Mouse (Mus musculus): ENCODE results near the gene Cpeb3. TPM values are rescaled to one million over a fixed set of nuclear protein-coding genes. Genes with fewer than 3 reads are reported as not detected.
"Not testable (repeated sequence)": the region's sequence is repeated elsewhere in the genome, so short reads cannot be mapped to it uniquely, and the experiment has no call there.

The Cpeb3 gene
- polyA plus RNA-seq, 2 experiments from 2014 or later = not detected

GRCm38 (mm10) chr19:37145401-37145800 is 63.0 kb downstream of the Cpeb3 start:
- no peak for ATAC-seq

GRCm38 (mm10) chr19:37141623-37142022 is 66.8 kb downstream of the Cpeb3 start:
- ATAC-seq = no peak

- ATAC-seq = no peak
These were observed 71.3 kb downstream of the Cpeb3 start for GRCm38 (mm10) chr19:37137133-37137532.

- ATAC-seq = not testable (repeated sequence)
These were observed 72.9 kb downstream of the Cpeb3 start for GRCm38 (mm10) chr19:37135459-37135858.

GRCm38 (mm10) chr19:37133666-37134065 is 74.7 kb downstream of the Cpeb3 start:
- no peak for ATAC-seq

GRCm38 (mm10) chr19:37131660-37132059 is 76.7 kb downstream of the Cpeb3 start:
- ATAC-seq = no peak

- no peak for ATAC-seq
These were observed 79.9 kb downstream of the Cpeb3 start for GRCm38 (mm10) chr19:37128461-37128860.

- ATAC-seq = no peak
These were observed 81.3 kb downstream of the Cpeb3 start for GRCm38 (mm10) chr19:37127018-37127567.

- ATAC-seq = no peak
These were observed 83.4 kb downstream of the Cpeb3 start for GRCm38 (mm10) chr19:37124961-37125360.

GRCm38 (mm10) chr19:37119281-37119680 is 89.1 kb downstream of the Cpeb3 start:
- ATAC-seq = no peak

GRCm38 (mm10) chr19:37115824-37116223 is 92.6 kb downstream of the Cpeb3 start:
- ATAC-seq = no peak

GRCm38 (mm10) chr19:37115374-37115773 is 93.0 kb downstream of the Cpeb3 start:
- ATAC-seq = no peak

GRCm38 (mm10) chr19:37111831-37112230 is 96.6 kb downstream of the Cpeb3 start:
- ATAC-seq = no peak

GRCm38 (mm10) chr19:37110494-37110893 is 97.9 kb downstream of the Cpeb3 start:
- ATAC-seq = no peak

GRCm38 (mm10) chr19:37109853-37110252 is 98.5 kb downstream of the Cpeb3 start:
- ATAC-seq = no peak

GRCm38 (mm10) chr19:37100689-37101088 is 107.7 kb downstream of the Cpeb3 start:
- no peak for ATAC-seq

- no peak for ATAC-seq
These were observed 112.6 kb downstream of the Cpeb3 start for GRCm38 (mm10) chr19:37095666-37096330.

GRCm38 (mm10) chr19:37093181-37093580 is 115.2 kb downstream of the Cpeb3 start:
- ATAC-seq = no peak

- ATAC-seq = no peak
These were observed 118.0 kb downstream of the Cpeb3 start for GRCm38 (mm10) chr19:37090146-37091061.

GRCm38 (mm10) chr19:37088043-37088748 is 120.2 kb downstream of the Cpeb3 start:
- no peak for ATAC-seq

- ATAC-seq = no peak
These were observed 123.9 kb downstream of the Cpeb3 start for GRCm38 (mm10) chr19:37084546-37084945.

- ATAC-seq = no peak
These were observed 126.9 kb downstream of the Cpeb3 start for GRCm38 (mm10) chr19:37081467-37081866.

GRCm38 (mm10) chr19:37079151-37079550 is 129.2 kb downstream of the Cpeb3 start:
- no peak for ATAC-seq

Data from CD4-positive, CD25-positive, alpha-beta regulatory T cell, adult 4 months (primary cell).